Mouse (Mus musculus) cerebellum, adult 2 months (tissue): ENCODE results near the gene Spn.

ENCODE experiments used
- CTCF ChIP-seq: fragments of 200-500 bp; IDR thresholded peaks from 2 replicates; pipeline ENCODE4 v1.5.1; 2011; ENCODE audit warnings: low read depth, mild to moderate bottlenecking, control low read depth, low read length, moderate library complexity, borderline replicate concordance; ENCODE audit not compliant: insufficient read depth
- POLR2A ChIP-seq: fragments of 200-500 bp; IDR thresholded peaks from 2 replicates; pipeline ENCODE4 v1.6.1; 2011; ENCODE audit warnings: low read length, control low read depth, borderline replicate concordance; ENCODE audit not compliant: insufficient read depth

DNA sequence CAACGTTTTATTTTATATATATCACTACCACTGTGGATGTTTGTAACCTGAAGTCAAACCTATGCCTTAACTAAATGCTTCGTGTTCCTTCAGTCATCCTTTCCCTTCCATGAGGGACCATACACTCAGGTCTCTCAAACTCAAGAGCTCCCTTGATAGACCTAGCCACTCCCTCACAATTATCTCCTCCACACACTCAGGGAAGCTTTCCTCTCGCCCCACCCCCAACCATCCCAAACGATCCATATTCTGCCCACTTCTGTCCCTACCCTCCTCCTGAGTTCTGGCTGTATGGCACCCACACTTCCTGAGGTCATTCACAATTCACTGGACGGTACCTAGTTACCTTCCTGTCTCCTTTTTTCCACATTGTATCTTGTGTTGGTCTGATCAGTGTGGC lies 39.1 kb downstream of the Spn start:
- TF ChIP-seq CTCF (no peak), POLR2A (no peak)
